Mouse (Mus musculus) embryonic facial prominence, embryonic 13.5 days (tissue): ENCODE results near the gene Arhgap8. TPM values are rescaled to one million over a fixed set of nuclear protein-coding genes. Genes with fewer than 3 reads are reported as not detected.

Source experiments
- ATAC-seq: fragments of 200-750 bp; cut with Nextera tagmentation; 2 replicates; pipeline ENCODE4 v1.8.0; 2017; ENCODE audit warnings: low read depth; ENCODE audit not compliant: insufficient number of reproducible peaks, insufficient read depth, low FRiP score, low TSS enrichment
- H3K27ac ChIP-seq: fragments of 300-500 bp; sonication (generic); 2 replicates; pipeline ENCODE4 v1.5.1; 2015; ENCODE audit warnings: moderate library complexity, mild to moderate bottlenecking, inconsistent platforms
- H3K27me3 ChIP-seq: fragments of 300-500 bp; sonication (generic); 2 replicates; pipeline ENCODE4 v1.6.1; 2015; ENCODE audit warnings: mild to moderate bottlenecking, inconsistent platforms
- H3K36me3 ChIP-seq: fragments of 300-500 bp; sonication (generic); 2 replicates; pipeline ENCODE4 v1.6.1; 2015; ENCODE audit warnings: mild to moderate bottlenecking, inconsistent platforms
- H3K4me1 ChIP-seq: fragments of 300-500 bp; sonication (generic); 2 replicates; pipeline ENCODE4 v1.6.1; 2015; ENCODE audit warnings: inconsistent platforms
- H3K4me2 ChIP-seq: fragments of 300-500 bp; sonication (generic); 2 replicates; pipeline ENCODE4 v1.6.1; 2015; ENCODE audit warnings: moderate library complexity, mild to moderate bottlenecking, inconsistent platforms
- H3K4me3 ChIP-seq: fragments of 300-500 bp; sonication (generic); 2 replicates; pipeline ENCODE4 v1.5.1; 2015; ENCODE audit warnings: mild to moderate bottlenecking, inconsistent platforms
- H3K9ac ChIP-seq: fragments of 300-500 bp; sonication (generic); 2 replicates; pipeline ENCODE4 v1.6.1; 2015; ENCODE audit warnings: mild to moderate bottlenecking, inconsistent platforms
- H3K9me3 ChIP-seq: fragments of 300-500 bp; sonication (generic); 2 replicates; pipeline ENCODE4 v1.6.1; 2016; ENCODE audit warnings: inconsistent platforms
- WGBS: fragments of 180-500 bp; shearing (Covaris S2); methylation state at CpG from one replicate; pipeline ENCODE4 v1.1.7; 2015; ENCODE audit warnings: mixed read lengths; 5-methylcytosine and 5-hydroxymethylcytosine counted together
- polyA plus RNA-seq: library from polyadenylated mRNA; unstranded; fragments of >200 nt; fragmentation: Nextera tagmentation; extraction: Ambion mirVana; gene quantifications from 2 replicates; pipeline ENCODE4 v1.2.1, GENCODE M21; 2015

Gene Arhgap8
- polyA plus RNA-seq, 1 experiment from 2014 or later: 3.9 TPM

GRCm38 (mm10) chr15:84772191-84773111 is 52.6 kb downstream of the Arhgap8 start:
- peaks cover 52% of the 10 kb centered on the region for H3K4me1 ChIP-seq
- 0 out of 2 replicates have a peak, but pooled peaks have one; percentile 49 for ATAC-seq
- no peak overlapping the region for H3K4me2 ChIP-seq
- H3K36me3 ChIP-seq: no peaks in the 10 kb centered on the region
- H3K27me3 ChIP-seq: peaks cover 3% of the 10 kb centered on the region; the same call in 1 of the 2 replicates
- no peak overlapping the region for H3K27ac ChIP-seq
- no peaks in the 10 kb centered on the region for H3K9me3 ChIP-seq
- H3K4me3 ChIP-seq: no peak overlapping the region
- H3K9ac ChIP-seq: no peak overlapping the region
- 72% methylated on average over 21 of the region's 21 CpGs for WGBS

DNA sequence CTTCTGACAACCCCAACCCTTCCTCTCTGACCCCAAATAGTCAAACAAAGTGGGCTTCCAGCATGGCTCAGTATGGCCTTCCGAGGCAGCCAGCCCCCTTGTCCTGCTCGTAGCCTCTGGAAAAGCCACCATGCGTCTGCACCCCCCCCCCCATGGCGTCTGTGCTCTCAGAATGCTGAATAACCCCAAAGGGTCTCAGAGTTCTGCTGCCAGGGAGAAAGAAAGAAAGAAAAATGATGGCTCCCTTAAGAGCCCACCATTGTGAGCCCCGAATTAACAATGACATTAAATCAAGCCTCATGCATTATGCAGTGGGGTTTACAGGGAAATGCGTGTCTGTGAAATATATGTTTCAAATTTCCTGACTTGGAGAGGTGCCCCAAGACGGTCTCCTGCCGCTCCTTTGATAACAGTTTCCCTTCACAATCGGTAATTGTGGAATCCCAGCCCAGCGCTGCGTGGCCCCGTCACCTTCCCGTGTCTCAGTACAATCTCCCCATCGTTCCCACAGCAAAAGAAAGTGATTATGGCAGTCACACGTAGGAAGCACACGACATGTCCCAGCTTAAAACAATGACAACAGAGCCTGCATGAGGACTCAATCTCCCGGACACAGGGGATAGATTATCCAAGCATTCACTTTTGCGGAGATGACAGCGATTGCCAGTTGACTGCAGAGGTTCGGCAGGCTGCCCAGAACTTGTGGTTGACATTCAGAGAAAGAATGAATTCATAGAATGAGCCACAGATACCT is 55.7 kb downstream of the Arhgap8 start:
- Histone ChIP-seq H3K27ac (peak overlapping the region; percentile 75), H3K4me2 (peak overlapping the region; percentile 51), H3K4me3 (peak overlapping the region; percentile 18)

DNA sequence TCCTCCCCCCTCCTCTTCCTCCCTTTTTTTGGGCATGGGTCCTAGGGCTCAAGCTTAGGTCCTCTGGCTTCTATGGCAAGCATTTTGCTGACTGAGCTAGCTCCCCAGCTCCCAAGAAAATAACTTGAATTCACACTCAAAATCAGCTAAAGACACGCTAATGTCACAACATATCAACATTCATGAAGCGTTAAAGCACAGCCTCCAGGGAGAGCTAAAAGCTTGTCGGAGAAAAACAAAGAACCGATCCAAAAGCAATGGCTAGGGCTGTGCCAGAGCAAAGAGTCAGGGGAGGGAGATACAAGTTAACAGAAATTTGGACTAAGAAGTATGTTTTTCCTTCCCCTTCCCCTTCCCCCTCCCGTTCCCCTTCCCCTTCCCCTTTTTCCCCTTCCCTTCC is 58.7 kb downstream of the Arhgap8 start:
- Histone ChIP-seq H3K4me1 (peaks cover 25% of the 10 kb centered on the region), H3K9ac (no peak overlapping the region), H3K4me3 (no peak overlapping the region), H3K9me3 (no peaks in the 10 kb centered on the region), H3K27ac (no peak overlapping the region), H3K27me3 (no peaks in the 10 kb centered on the region), H3K4me2 (no peak overlapping the region), H3K36me3 (no peaks in the 10 kb centered on the region)
- no peak for ATAC-seq
- WGBS: 46% methylated on average over 5 of the region's 5 CpGs

More for the DNA sequence above, 55.7 kb downstream of the Arhgap8 start:
- ATAC-seq: no peak
- Histone ChIP-seq H3K4me1 (peaks cover 53% of the 10 kb centered on the region), H3K36me3 (no peaks in the 10 kb centered on the region), H3K9me3 (no peaks in the 10 kb centered on the region), H3K27me3 (peaks cover 3% of the 10 kb centered on the region; the same call in 1 of the 2 replicates), H3K9ac (peak overlapping the region; percentile 21)
- WGBS: 29% methylated on average over 20 of the region's 20 CpGs

DNA sequence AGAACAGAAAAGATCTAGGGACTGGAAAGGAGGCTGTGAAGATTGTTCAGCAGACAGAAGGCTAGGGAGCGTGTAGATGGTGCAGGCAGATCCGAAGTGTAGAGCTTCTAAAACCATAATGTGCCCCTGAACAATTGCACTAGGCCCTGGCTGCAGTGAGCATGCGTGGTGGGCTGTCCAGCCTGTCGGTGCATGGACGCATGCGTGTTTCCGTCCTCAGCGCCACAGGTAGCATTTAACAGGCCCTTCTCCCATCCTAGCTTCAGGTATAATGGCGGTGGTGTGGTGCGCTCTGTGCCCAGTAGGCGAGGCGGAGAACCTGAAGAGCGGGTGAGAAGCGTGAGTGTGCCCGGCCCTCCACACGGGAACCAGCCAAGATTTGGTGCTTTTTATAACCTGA is 65.0 kb downstream of the Arhgap8 start:
- WGBS: 94% methylated on average over 16 of the region's 16 CpGs
- H3K27me3 ChIP-seq: no peaks in the 10 kb centered on the region
- no peaks in the 10 kb centered on the region for H3K9me3 ChIP-seq
- no peak overlapping the region for H3K9ac ChIP-seq
- no peak overlapping the region for H3K4me2 ChIP-seq
- H3K4me1 ChIP-seq: no peaks in the 10 kb centered on the region
- peaks cover 16% of the 10 kb centered on the region; the same call in 1 of the 2 replicates for H3K36me3 ChIP-seq
- H3K4me3 ChIP-seq: no peak overlapping the region
- ATAC-seq: no peak
- no peak overlapping the region for H3K27ac ChIP-seq

DNA sequence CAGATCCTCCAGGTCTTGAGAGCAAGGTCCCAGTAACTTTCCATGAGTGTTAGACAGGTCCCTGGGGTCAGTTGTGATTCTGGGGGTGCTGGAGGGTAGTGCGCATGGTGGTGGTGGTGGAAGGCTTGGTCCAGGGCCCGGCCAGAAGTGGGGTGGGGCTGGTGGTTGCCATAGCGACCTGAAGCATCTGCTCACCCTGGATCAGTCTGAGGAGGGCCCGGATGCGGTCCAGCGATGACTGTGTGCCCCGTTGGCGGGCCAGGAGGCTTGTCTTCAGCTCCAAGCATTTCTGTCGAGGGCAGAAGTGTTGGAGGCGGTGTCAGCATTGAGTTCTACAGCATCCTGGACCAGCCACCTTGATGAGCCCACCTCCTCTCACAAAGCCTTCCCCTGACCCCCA is 67.3 kb downstream of the Arhgap8 start:
- H3K36me3 ChIP-seq: peaks cover 22% of the 10 kb centered on the region; the same call in 1 of the 2 replicates
- WGBS: 86% methylated on average over 10 of the region's 10 CpGs
- H3K9me3 ChIP-seq: no peaks in the 10 kb centered on the region
- no peaks in the 10 kb centered on the region for H3K4me1 ChIP-seq
- H3K4me2 ChIP-seq: no peak overlapping the region
- ATAC-seq: no peak
- H3K27ac ChIP-seq: no peak overlapping the region
- no peaks in the 10 kb centered on the region for H3K27me3 ChIP-seq
- H3K4me3 ChIP-seq: no peak overlapping the region
- H3K9ac ChIP-seq: no peak overlapping the region

DNA sequence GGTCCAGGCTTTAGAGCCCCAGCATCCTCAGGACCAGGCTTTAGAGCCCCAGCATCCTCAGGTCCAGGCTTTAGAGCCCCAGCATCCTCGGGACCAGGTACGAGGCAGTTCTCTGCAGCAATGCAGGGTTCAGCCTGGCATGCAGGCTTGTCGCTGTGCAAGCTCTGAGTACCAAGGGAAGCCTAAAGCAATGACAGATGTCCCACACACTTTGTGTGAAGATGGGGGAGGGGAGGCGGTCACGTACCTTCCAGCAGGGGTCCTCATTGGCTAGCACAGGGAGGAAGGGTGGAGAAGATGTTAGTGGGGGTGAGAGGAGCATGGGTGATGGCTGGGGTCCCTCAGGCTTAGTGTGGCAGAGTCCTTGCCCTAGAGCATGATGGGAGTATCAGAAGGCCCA is 73.8 kb downstream of the Arhgap8 start:
- H3K9ac ChIP-seq: no peak overlapping the region
- H3K4me3 ChIP-seq: no peak overlapping the region
- ATAC-seq: no peak
- no peaks in the 10 kb centered on the region for H3K4me1 ChIP-seq
- H3K4me2 ChIP-seq: no peak overlapping the region
- no peaks in the 10 kb centered on the region for H3K27me3 ChIP-seq
- WGBS: 72% methylated on average over 5 of the region's 5 CpGs
- no peak overlapping the region for H3K27ac ChIP-seq
- H3K9me3 ChIP-seq: no peaks in the 10 kb centered on the region
- peaks cover 32% of the 10 kb centered on the region for H3K36me3 ChIP-seq

- no peak for ATAC-seq
- peaks cover 41% of the 10 kb centered on the region for H3K36me3 ChIP-seq
- H3K4me1 ChIP-seq: no peaks in the 10 kb centered on the region
Measured at GRCm38 (mm10) chr15:84800132-84800531, 80.3 kb downstream of the Arhgap8 start.

GRCm38 (mm10) chr15:84803685-84804084 is 83.8 kb downstream of the Arhgap8 start:
- peaks cover 17% of the 10 kb centered on the region for H3K36me3 ChIP-seq
- no peak overlapping the region for H3K4me2 ChIP-seq

More at GRCm38 (mm10) chr15:84800132-84800531, 80.3 kb downstream of the Arhgap8 start:
- H3K9ac ChIP-seq: no peak overlapping the region
- 79% methylated on average over 5 of the region's 5 CpGs for whole genome bisulfite sequencing
- H3K9me3 ChIP-seq: no peaks in the 10 kb centered on the region
- no peaks in the 10 kb centered on the region for H3K27me3 ChIP-seq
- H3K27ac ChIP-seq: no peak overlapping the region
- no peak overlapping the region for H3K4me2 ChIP-seq
- no peak overlapping the region for H3K4me3 ChIP-seq

DNA sequence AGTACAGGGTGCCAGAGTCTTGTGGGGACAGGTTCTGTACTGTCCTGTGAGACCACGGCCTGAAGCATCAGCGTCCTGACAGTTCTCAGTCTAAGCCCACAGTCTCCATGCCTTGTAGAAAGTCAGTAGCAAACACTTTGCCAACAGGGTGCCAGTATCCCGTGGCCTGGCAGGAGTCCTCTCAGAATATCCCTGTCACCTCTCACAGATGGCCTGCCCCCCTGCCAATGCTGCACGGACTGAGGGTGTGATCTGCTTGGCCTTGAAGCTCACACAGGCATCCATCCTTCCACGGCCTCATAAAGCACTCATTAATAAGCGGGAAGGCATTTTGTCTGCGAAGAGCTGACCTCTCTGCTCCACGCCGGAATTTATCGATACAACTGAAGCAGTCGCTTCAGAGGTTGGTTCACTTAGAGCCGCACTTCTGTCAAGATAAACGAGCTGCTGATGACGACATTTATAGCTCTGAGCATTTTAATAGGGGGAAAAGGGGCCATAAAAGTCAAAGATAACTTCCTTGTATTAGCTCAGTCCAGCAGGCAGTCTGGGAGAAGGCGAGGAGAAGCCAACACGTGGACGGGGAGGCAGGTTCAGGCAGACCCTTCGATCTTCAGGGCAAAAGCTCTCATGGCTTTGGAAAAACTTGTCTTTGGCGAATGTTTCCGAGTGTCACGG is 89.6 kb downstream of the Arhgap8 start:
- ATAC-seq: no peak
- no peaks in the 10 kb centered on the region for H3K9me3 ChIP-seq
- H3K27ac ChIP-seq: no peak overlapping the region
- no peak overlapping the region for H3K4me2 ChIP-seq
- H3K36me3 ChIP-seq: peaks cover 6% of the 10 kb centered on the region
- H3K27me3 ChIP-seq: no peaks in the 10 kb centered on the region
- no peak overlapping the region for H3K4me3 ChIP-seq
- H3K4me1 ChIP-seq: no peaks in the 10 kb centered on the region
- WGBS: 84% methylated on average over 21 of the region's 21 CpGs
- H3K9ac ChIP-seq: no peak overlapping the region

More at GRCm38 (mm10) chr15:84803685-84804084, 83.8 kb downstream of the Arhgap8 start:
- no peaks in the 10 kb centered on the region for H3K9me3 ChIP-seq
- WGBS: 64% methylated on average over 3 of the region's 3 CpGs
- no peak overlapping the region for H3K9ac ChIP-seq
- no peaks in the 10 kb centered on the region for H3K27me3 ChIP-seq
- no peak overlapping the region for H3K27ac ChIP-seq
- no peak overlapping the region for H3K4me3 ChIP-seq
- no peaks in the 10 kb centered on the region for H3K4me1 ChIP-seq
- ATAC-seq: no peak

DNA sequence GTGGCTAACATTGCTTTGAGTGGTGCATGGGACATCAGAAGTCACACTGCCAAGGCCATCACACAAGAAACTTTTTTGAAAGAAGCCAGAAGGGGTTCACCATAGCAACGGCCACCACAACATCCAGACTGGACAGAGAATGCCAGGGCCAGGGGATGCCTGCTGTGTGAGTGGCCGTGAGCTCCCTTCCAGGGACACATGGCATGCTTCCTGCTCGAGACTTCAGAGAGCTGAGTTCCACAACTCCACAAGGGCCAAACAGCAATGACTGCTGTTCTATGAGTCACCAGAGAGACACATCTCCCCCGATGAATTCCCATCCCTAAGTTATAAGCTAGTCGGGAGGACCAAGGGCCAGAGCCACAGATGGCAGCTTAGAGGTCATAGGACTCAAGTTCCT is 91.3 kb downstream of the Arhgap8 start:
- Histone ChIP-seq H3K9ac (no peak overlapping the region), H3K27ac (no peak overlapping the region), H3K4me3 (no peak overlapping the region), H3K27me3 (no peaks in the 10 kb centered on the region), H3K4me2 (no peak overlapping the region), H3K9me3 (no peaks in the 10 kb centered on the region), H3K36me3 (no peaks in the 10 kb centered on the region), H3K4me1 (no peaks in the 10 kb centered on the region)
- ATAC-seq: no peak
- 73% methylated on average over 5 of the region's 5 CpGs for WGBS

GRCm38 (mm10) chr15:84812831-84813357 is 93.0 kb downstream of the Arhgap8 start:
- H3K4me2 ChIP-seq: no peak overlapping the region
- no peak overlapping the region for H3K9ac ChIP-seq
- 81% methylated on average over 11 of the region's 11 CpGs for WGBS
- no peak overlapping the region for H3K27ac ChIP-seq
- H3K36me3 ChIP-seq: no peaks in the 10 kb centered on the region
- no peaks in the 10 kb centered on the region for H3K4me1 ChIP-seq
- H3K27me3 ChIP-seq: no peaks in the 10 kb centered on the region
- H3K4me3 ChIP-seq: no peak overlapping the region
- no peak for ATAC-seq
- H3K9me3 ChIP-seq: no peaks in the 10 kb centered on the region
